Mouse (Mus musculus) midbrain, embryonic 13.5 days (tissue): Measurements from ENCODE around the gene Thsd4. TPM values are rescaled to one million over a fixed set of nuclear protein-coding genes. Genes with fewer than 3 reads are reported as not detected.

ENCODE experiments used
- ATAC-seq: fragments of 200-750 bp; cut with Nextera tagmentation; 2 replicates; pipeline ENCODE4 v1.8.0; 2017; ENCODE audit warnings: mild to moderate bottlenecking, moderate TSS enrichment, moderate library complexity
- H3K27ac ChIP-seq: fragments of 300-500 bp; sonication (generic); 2 replicates; pipeline ENCODE4 v1.5.1; 2015; ENCODE audit warnings: inconsistent platforms, mild to moderate bottlenecking, moderate library complexity
- H3K27me3 ChIP-seq: fragments of 300-500 bp; sonication (generic); 2 replicates; pipeline ENCODE4 v1.6.1; 2015; ENCODE audit warnings: mild to moderate bottlenecking, inconsistent platforms
- H3K36me3 ChIP-seq: fragments of 300-500 bp; sonication (generic); 2 replicates; pipeline ENCODE4 v1.6.1; 2015; ENCODE audit warnings: mild to moderate bottlenecking, inconsistent platforms
- H3K4me1 ChIP-seq: fragments of 300-500 bp; sonication (generic); replicated peaks from 2 replicates; pipeline ENCODE4 v1.6.1; 2015; ENCODE audit warnings: inconsistent platforms
- H3K4me2 ChIP-seq: fragments of 300-500 bp; sonication (generic); replicated peaks from 2 replicates; pipeline ENCODE4 v1.6.1; 2015; ENCODE audit warnings: moderate library complexity, mild to moderate bottlenecking, inconsistent platforms
- H3K4me3 ChIP-seq: fragments of 300-500 bp; sonication (generic); replicated peaks from 2 replicates; pipeline ENCODE4 v1.5.1; 2015; ENCODE audit warnings: mild to moderate bottlenecking, inconsistent platforms
- H3K9ac ChIP-seq: fragments of 300-500 bp; sonication (generic); replicated peaks from 2 replicates; pipeline ENCODE4 v1.6.1; 2015; ENCODE audit warnings: mild to moderate bottlenecking, inconsistent platforms
- H3K9me3 ChIP-seq: fragments of 300-500 bp; sonication (generic); 2 replicates; pipeline ENCODE4 v1.6.1; 2016; ENCODE audit warnings: mild to moderate bottlenecking, inconsistent platforms
- WGBS: fragments of 180-500 bp; shearing (Covaris S2); methylation state at CpG from one replicate; pipeline ENCODE4 v1.1.7; 2015; 5-methylcytosine and 5-hydroxymethylcytosine counted together
- polyA plus RNA-seq: library from polyadenylated mRNA; unstranded; fragments of >200 nt; fragmentation: Nextera tagmentation; extraction: Ambion mirVana; gene quantifications from 2 replicates; pipeline ENCODE4 v1.2.1, GENCODE M21; 2015

Thsd4 gene
- polyA plus RNA-seq, 1 experiment from 2014 or later, result 8.0 TPM

- peaks cover 7% of the 10 kb centered on the region; the same call in 1 of the 2 replicates for H3K27me3 ChIP-seq
- no peak overlapping the region for H3K4me2 ChIP-seq
- peaks cover 42% of the 10 kb centered on the region for H3K4me1 ChIP-seq
- H3K27ac ChIP-seq, result no peak overlapping the region
- 29% methylated on average over 11 of the region's 11 CpGs for WGBS
- H3K36me3 ChIP-seq, result no peaks in the 10 kb centered on the region; the same call in 1 of the 2 replicates
- ATAC-seq, result peak; percentile 72; the same call in 1 of the 2 replicates
- no peak overlapping the region for H3K9ac ChIP-seq
- no peak overlapping the region for H3K4me3 ChIP-seq
- H3K9me3 ChIP-seq, result no peaks in the 10 kb centered on the region
These were observed 8.5 kb downstream of the Thsd4 start for GRCm38 (mm10) chr9:60513329-60513788.

- H3K27ac ChIP-seq, result no peak overlapping the region
- ATAC-seq, result no peak
- 0 out of 2 replicates have a peak, but pooled peaks cover 9% of the 10 kb centered on the region for H3K27me3 ChIP-seq
- H3K4me3 ChIP-seq, result no peak overlapping the region
- H3K4me1 ChIP-seq, result peaks cover 27% of the 10 kb centered on the region
- H3K9me3 ChIP-seq, result no peaks in the 10 kb centered on the region
- H3K9ac ChIP-seq, result no peak overlapping the region
- WGBS, result 28% methylated on average over 6 of the region's 6 CpGs
- H3K36me3 ChIP-seq, result no peaks in the 10 kb centered on the region; the same call in 1 of the 2 replicates
- no peak overlapping the region for H3K4me2 ChIP-seq
These were observed 11.0 kb downstream of the Thsd4 start for GRCm38 (mm10) chr9:60510876-60511275.

GRCm38 (mm10) chr9:60506136-60506535 is 15.7 kb downstream of the Thsd4 start:
- 79% methylated on average over 5 of the region's 5 CpGs for WGBS
- H3K27ac ChIP-seq, result no peak overlapping the region
- 0 out of 2 replicates have a peak, but pooled peaks cover 9% of the 10 kb centered on the region for H3K27me3 ChIP-seq
- no peak overlapping the region for H3K4me3 ChIP-seq
- H3K4me1 ChIP-seq, result peaks cover 33% of the 10 kb centered on the region
- H3K36me3 ChIP-seq, result no peaks in the 10 kb centered on the region
- no peak overlapping the region for H3K9ac ChIP-seq
- no peaks in the 10 kb centered on the region for H3K9me3 ChIP-seq
- ATAC-seq, result no peak
- no peak overlapping the region for H3K4me2 ChIP-seq

- WGBS, result 66% methylated on average over 14 of the region's 14 CpGs
- Histone ChIP-seq H3K27me3 (0 out of 2 replicates have a peak, but pooled peaks cover 6% of the 10 kb centered on the region), H3K9me3 (no peaks in the 10 kb centered on the region), H3K27ac (no peak overlapping the region), H3K36me3 (no peaks in the 10 kb centered on the region), H3K9ac (no peak overlapping the region), H3K4me3 (no peak overlapping the region), H3K4me2 (no peak overlapping the region), H3K4me1 (peaks cover 19% of the 10 kb centered on the region)
- no peak for ATAC-seq
These were observed 17.2 kb downstream of the Thsd4 start for GRCm38 (mm10) chr9:60504378-60505285.

DNA sequence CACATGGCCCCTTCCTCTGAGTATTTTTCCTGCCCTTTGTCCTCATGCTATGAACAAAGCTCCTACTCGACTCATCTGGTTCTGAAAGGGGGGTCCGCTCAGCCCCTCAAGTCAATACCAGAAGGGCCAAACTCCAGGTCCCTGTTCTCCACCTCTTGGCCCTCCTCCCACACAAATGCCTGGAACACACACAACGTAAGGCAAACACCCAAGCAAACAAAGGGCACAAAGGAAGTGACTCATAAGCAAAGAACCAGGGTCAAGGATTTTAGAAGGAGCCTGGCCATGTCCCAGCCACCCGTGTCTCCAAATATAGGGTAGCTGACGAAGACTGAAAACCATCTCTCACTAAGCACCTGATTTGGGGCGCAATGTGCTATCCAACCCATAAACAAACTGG is 19.6 kb downstream of the Thsd4 start:
- no peaks in the 10 kb centered on the region for H3K27me3 ChIP-seq
- H3K9me3 ChIP-seq, result no peaks in the 10 kb centered on the region
- H3K4me1 ChIP-seq, result peaks cover 19% of the 10 kb centered on the region
- H3K9ac ChIP-seq, result no peak overlapping the region
- WGBS, result 76% methylated on average over 6 of the region's 6 CpGs
- no peak overlapping the region for H3K4me3 ChIP-seq
- no peak for ATAC-seq
- no peak overlapping the region for H3K27ac ChIP-seq
- no peaks in the 10 kb centered on the region for H3K36me3 ChIP-seq
- no peak overlapping the region for H3K4me2 ChIP-seq

GRCm38 (mm10) chr9:60501504-60502179 is 20.2 kb downstream of the Thsd4 start:
- ATAC-seq, result no peak
- Histone ChIP-seq H3K4me3 (no peak overlapping the region), H3K9me3 (no peaks in the 10 kb centered on the region), H3K36me3 (no peaks in the 10 kb centered on the region), H3K4me1 (peaks cover 19% of the 10 kb centered on the region), H3K9ac (no peak overlapping the region), H3K4me2 (no peak overlapping the region), H3K27me3 (no peaks in the 10 kb centered on the region), H3K27ac (no peak overlapping the region)
- WGBS, result 63% methylated on average over 5 of the region's 5 CpGs

GRCm38 (mm10) chr9:60492275-60492974 is 29.4 kb downstream of the Thsd4 start:
- no peaks in the 10 kb centered on the region for H3K4me1 ChIP-seq
- H3K36me3 ChIP-seq, result no peaks in the 10 kb centered on the region
- 93% methylated on average over 16 of the region's 16 CpGs for WGBS
- H3K9me3 ChIP-seq, result no peaks in the 10 kb centered on the region
- no peak overlapping the region for H3K4me3 ChIP-seq
- H3K4me2 ChIP-seq, result no peak overlapping the region
- H3K9ac ChIP-seq, result no peak overlapping the region
- H3K27ac ChIP-seq, result no peak overlapping the region
- no peaks in the 10 kb centered on the region for H3K27me3 ChIP-seq
- ATAC-seq, result no peak

DNA sequence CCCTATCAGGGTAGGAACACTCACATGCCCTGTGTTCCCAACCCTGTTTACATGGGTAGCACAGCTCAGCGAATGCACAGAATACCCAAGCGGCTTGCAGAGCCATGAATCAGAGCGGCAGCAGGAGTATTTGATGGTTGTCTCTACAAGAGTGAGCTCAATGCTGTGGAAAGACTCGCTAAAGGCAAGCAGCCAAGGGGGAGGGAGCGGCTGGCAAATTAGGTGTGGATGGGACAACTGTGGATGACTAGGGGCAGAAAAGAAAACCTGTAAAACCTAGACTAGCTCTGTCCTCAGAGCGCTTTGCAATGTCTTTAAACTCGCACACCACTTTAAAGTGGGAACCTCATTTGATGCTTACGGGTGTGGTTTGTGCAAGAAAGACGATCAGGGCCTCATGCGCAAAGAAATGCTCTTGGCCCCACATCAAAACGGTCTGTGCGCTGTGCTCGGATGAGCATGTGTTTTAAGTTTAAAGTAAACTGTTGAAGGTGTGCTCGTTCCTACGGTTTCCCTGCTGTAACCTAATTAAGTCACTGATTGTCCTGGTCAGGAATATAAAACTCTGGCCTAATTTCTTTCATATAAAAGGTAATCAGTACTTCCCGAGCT is 30.3 kb downstream of the Thsd4 start:
- Histone ChIP-seq H3K4me1 (no peaks in the 10 kb centered on the region), H3K27me3 (no peaks in the 10 kb centered on the region), H3K4me2 (no peak overlapping the region), H3K9me3 (no peaks in the 10 kb centered on the region), H3K4me3 (no peak overlapping the region), H3K9ac (no peak overlapping the region), H3K36me3 (no peaks in the 10 kb centered on the region), H3K27ac (no peak overlapping the region)
- no peak for ATAC-seq
- 90% methylated on average over 16 of the region's 16 CpGs for WGBS

DNA sequence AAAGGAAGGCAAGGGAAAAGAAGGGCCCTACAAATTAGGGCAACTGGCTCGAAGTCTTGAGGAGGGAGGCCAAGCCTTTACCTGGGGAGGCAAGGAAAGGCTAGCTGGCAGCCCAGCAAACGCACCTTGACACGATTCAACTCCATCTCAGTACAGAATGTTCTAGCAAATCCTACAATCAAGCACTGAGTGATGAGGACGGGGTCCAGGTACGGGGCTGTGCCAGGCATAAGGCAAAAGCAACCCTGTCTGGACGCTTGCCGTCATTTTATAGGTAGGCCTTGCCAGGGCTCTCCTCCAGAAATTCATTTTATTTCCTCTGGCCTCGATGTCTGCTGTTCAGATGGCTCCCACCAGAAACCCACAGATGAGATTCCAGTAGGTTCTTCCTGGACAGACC is 30.8 kb downstream of the Thsd4 start:
- Histone ChIP-seq H3K9me3 (no peaks in the 10 kb centered on the region), H3K27ac (no peak overlapping the region), H3K4me1 (no peaks in the 10 kb centered on the region), H3K4me2 (no peak overlapping the region), H3K36me3 (no peaks in the 10 kb centered on the region), H3K9ac (no peak overlapping the region), H3K27me3 (no peaks in the 10 kb centered on the region), H3K4me3 (no peak overlapping the region)
- ATAC-seq, result no peak
- WGBS, result 94% methylated on average over 8 of the region's 8 CpGs

DNA sequence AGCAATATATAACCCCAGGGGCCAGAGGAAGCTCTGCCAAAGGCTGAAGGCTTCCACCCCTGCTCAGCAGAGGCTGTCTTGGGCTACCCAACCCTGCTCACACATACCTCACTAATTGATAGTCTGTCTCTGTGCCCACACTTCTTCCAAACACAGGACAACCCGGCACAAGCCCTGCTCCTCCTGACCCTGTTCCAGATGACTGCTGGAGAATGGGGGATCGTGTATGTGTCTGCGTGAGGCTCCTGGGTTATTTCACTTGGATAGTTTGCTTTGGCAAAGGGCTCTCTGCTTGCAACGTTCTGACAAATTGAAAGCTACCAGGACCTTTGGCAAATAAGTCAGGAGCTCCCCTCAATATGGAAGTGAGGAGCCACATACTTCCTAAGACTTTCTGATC is 33.0 kb downstream of the Thsd4 start:
- 72% methylated on average over 4 of the region's 4 CpGs for whole genome bisulfite sequencing
- no peak overlapping the region for H3K4me2 ChIP-seq
- no peaks in the 10 kb centered on the region for H3K36me3 ChIP-seq
- H3K4me1 ChIP-seq, result no peaks in the 10 kb centered on the region
- H3K27ac ChIP-seq, result no peak overlapping the region
- no peaks in the 10 kb centered on the region for H3K9me3 ChIP-seq
- H3K27me3 ChIP-seq, result no peaks in the 10 kb centered on the region
- ATAC-seq, result no peak
- no peak overlapping the region for H3K9ac ChIP-seq
- H3K4me3 ChIP-seq, result no peak overlapping the region

- no peak for ATAC-seq
- Histone ChIP-seq H3K9ac (no peak overlapping the region), H3K27ac (no peak overlapping the region), H3K4me1 (no peaks in the 10 kb centered on the region), H3K36me3 (no peaks in the 10 kb centered on the region), H3K9me3 (no peaks in the 10 kb centered on the region), H3K27me3 (no peaks in the 10 kb centered on the region), H3K4me3 (no peak overlapping the region), H3K4me2 (no peak overlapping the region)
- 71% methylated on average over 4 of the region's 4 CpGs for WGBS
These were observed 39.7 kb downstream of the Thsd4 start for GRCm38 (mm10) chr9:60482165-60482564.
